Mouse (Mus musculus): ENCODE data around the gene Pomgnt1.

DNA sequence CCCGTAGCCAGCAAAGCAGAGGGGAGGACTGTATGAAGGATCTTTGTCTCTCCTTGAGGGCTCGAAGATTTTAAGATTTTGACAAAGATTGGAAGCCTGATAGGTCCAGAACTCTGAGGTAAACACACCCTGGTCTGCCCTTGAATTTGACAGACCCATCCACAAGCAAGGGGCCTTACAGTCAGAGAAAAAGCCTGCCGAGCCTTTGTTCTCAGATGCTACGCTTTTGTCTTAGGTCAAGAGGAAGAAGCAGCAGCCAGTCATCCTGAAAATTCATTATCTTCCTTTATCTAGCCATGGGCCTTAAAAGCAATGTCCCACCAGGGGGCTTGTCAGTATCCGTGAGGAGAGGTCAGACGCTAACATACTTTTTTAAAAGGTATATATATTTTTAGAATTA, 4.3 kb downstream of the Pomgnt1 start:
- no peak for TF ChIP-seq EP300 (IDR thresholded peaks at IDR 0.05; ENCODE audit: low read depth)
- no peak for TF ChIP-seq CTCF (IDR thresholded peaks at IDR 0.05; ENCODE audit: low read depth)
